Mouse (Mus musculus): ENCODE measurements around the gene Hs6st3.

DNA sequence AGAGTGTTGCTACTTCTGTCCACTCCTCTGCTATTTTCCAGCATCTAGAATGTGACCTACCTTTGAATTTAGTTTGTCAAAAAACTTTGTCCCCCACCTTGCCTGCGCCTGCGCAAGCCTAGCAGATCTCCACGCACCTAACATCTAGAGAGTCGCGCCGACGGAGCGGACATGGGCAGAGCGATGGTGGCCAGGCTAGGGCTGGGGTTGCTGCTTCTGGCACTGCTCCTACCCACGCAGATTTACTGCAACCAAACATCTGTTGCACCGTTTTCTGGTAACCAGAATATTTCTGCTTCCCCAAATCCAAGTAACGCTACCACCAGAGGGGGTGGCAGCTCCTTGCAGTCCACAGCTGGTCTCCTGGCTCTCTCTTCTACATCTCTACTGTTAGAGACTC is 505.7 kb downstream of the Hs6st3 start:
- TF ChIP-seq CTCF (IDR thresholded peaks at IDR 0.05; ENCODE audit: low read depth) (no peak), EP300 (optimal IDR thresholded peaks at IDR 0.05) (no peak)
